Mouse (Mus musculus): ENCODE data around the gene Scaf11.

- TF ChIP-seq GATA1 (IDR thresholded peaks at IDR 0.05; ENCODE audit: borderline replicate concordance, low read length), result no peak
- TF ChIP-seq FLI1 (IDR thresholded peaks at IDR 0.05; ENCODE audit: low read length), result no peak
These were observed 83.4 kb downstream of the Scaf11 start for GRCm38 (mm10) chr15:96377263-96377662.
